Mouse (Mus musculus): ENCODE results near the gene F2rl3.

F2rl3 gene

GRCm38 (mm10) chr8:72762306-72762705 lies 626 bp downstream of the F2rl3 start:
- peak in 1 of 2 experiments; percentile 57 for DNase-seq (ENCODE audit: low spot score in 2 of 2)

GRCm38 (mm10) chr8:72765696-72766095 lies 4.0 kb downstream of the F2rl3 start:
- DNase-seq (ENCODE audit: low spot score in 2 of 2): peak in 1 of 2 experiments; percentile 57

GRCm38 (mm10) chr8:72766777-72767176 lies 5.1 kb downstream of the F2rl3 start:
- no peak for DNase-seq (ENCODE audit: low spot score in 2 of 2)

- DNase-seq (ENCODE audit: low spot score in 2 of 2): no peak
Measured at GRCm38 (mm10) chr8:72777797-72778196, 16.1 kb downstream of the F2rl3 start.

- no peak for DNase-seq (ENCODE audit: low spot score in 2 of 2)
Measured at GRCm38 (mm10) chr8:72780644-72781043, 19.0 kb downstream of the F2rl3 start.

- DNase-seq (ENCODE audit: low spot score in 2 of 2): no peak
Measured at GRCm38 (mm10) chr8:72801583-72801982, 39.9 kb downstream of the F2rl3 start.

- DNase-seq (ENCODE audit: low spot score in 2 of 2): no peak
Measured at GRCm38 (mm10) chr8:72812690-72813089, 51.0 kb downstream of the F2rl3 start.
